Mouse (Mus musculus) left cerebral cortex, postnatal 10 days (tissue): ENCODE data around the gene Atp6ap1l. TPM values are rescaled to one million over a fixed set of nuclear protein-coding genes. Genes with fewer than 3 reads are reported as not detected.

ENCODE experiments used
- total RNA-seq, 2 experiments: library from RNA; stranded (reverse); gene quantifications; 2 replicates each; pipeline ENCODE4 v1.2.3; 2021

The Atp6ap1l gene
- total RNA-seq, 2 experiments from 2014 or later, result 20.9 to 23.8 TPM

Other genes with a start within 250 kb of the Atp6ap1l start
- 100 to 1,000 TPM; 233 to 256 TPM for gene Rps23, start 17.6 kb upstream of the Atp6ap1l start, total RNA-seq